Mouse (Mus musculus): Measurements from ENCODE around the gene Gm4779. TPM values are rescaled to one million over a fixed set of nuclear protein-coding genes. Genes with fewer than 3 reads are reported as not detected.
A peak's percentile ranks its signal among the peaks of the same experiment; 100 is the strongest.
"Not testable (repeated sequence)": the region's sequence is repeated elsewhere in the genome, so short reads cannot be mapped to it uniquely, and the experiment has no call there.

Gene Gm4779
- total RNA-seq (2021): not detected
- long read RNA-seq, experiment 1, partial matches to known transcripts: 0 of 1 reads
- long read RNA-seq, experiment 1, other reads (novel, unspliced or antisense): 1 of 1 reads
- long read RNA-seq, experiment 2: 0 reads

- no peak for DNase-seq
Measured at GRCm38 (mm10) chrX:101794342-101794741, at the start of gene Gm4779, which contains the start of gene 8030474K03Rik. Gene Gm4779 (minus strand): TSS chrX:101794423. Gene 8030474K03Rik (plus strand): TSS chrX:101794656.

- DNase-seq: not testable (repeated sequence)
Measured at GRCm38 (mm10) chrX:101819980-101820379, 25.8 kb upstream of the Gm4779 start.

- DNase-seq: no peak
Measured at GRCm38 (mm10) chrX:101819163-101819562, 24.9 kb upstream of the Gm4779 start.

- no peak for DNase-seq
Measured at GRCm38 (mm10) chrX:101811750-101812149, 17.5 kb upstream of the Gm4779 start.

- peak in 1 of 2 experiments; percentile 14 for DNase-seq
Measured at GRCm38 (mm10) chrX:101805512-101805911, 11.3 kb upstream of the Gm4779 start.

GRCm38 (mm10) chrX:101791551-101791950, 2.7 kb downstream of the Gm4779 start:
- peak; percentile 12 to 60 for DNase-seq

- DNase-seq: peak; percentile 27 to 74
Measured at GRCm38 (mm10) chrX:101772035-101772434, 22.2 kb downstream of the Gm4779 start.

- peak in 1 of 2 experiments; percentile 3 for DNase-seq
Measured at GRCm38 (mm10) chrX:101770307-101770706, 23.9 kb downstream of the Gm4779 start.

GRCm38 (mm10) chrX:101769478-101769877, 24.7 kb downstream of the Gm4779 start:
- DNase-seq: no peak

GRCm38 (mm10) chrX:101767280-101767679, 26.9 kb downstream of the Gm4779 start:
- no peak for DNase-seq

- DNase-seq: no peak
Measured at GRCm38 (mm10) chrX:101765111-101765510, 29.1 kb downstream of the Gm4779 start.

- DNase-seq: no peak
Measured at GRCm38 (mm10) chrX:101764621-101765020, 29.6 kb downstream of the Gm4779 start.

- DNase-seq: no peak
Measured at GRCm38 (mm10) chrX:101754478-101754877, 39.7 kb downstream of the Gm4779 start.

GRCm38 (mm10) chrX:101750144-101750543, 44.1 kb downstream of the Gm4779 start:
- no peak for DNase-seq

- DNase-seq: no peak
Measured at GRCm38 (mm10) chrX:101741064-101741433, 53.2 kb downstream of the Gm4779 start.

GRCm38 (mm10) chrX:101740335-101741063, 53.7 kb downstream of the Gm4779 start:
- DNase-seq: no peak

Other genes with a start within 250 kb of the Gm4779 start
- 10 to 100 TPM; 42.5 to 56.8 TPM for gene Ogt, start 154.4 kb downstream of the Gm4779 start, total RNA-seq (2021)
- gene Cxcr3, start 60.2 kb downstream of the Gm4779 start, total RNA-seq (2021): under 1 TPM; 0.20 to 0.54 TPM
- not detected for gene 8030474K03Rik, start 233 bp upstream of the Gm4779 start, total RNA-seq (2021)
- gene Nhsl2, start 55.0 kb upstream of the Gm4779 start, total RNA-seq (2021): 1 to 10 TPM; 4.2 to 5.0 TPM